Mouse (Mus musculus) heart, adult 8-10 months (tissue): ENCODE results near the gene Irak3. TPM values are rescaled to one million over a fixed set of nuclear protein-coding genes. Genes with fewer than 3 reads are reported as not detected.

Source experiments
- DNase-seq: peaks from one replicate; pipeline ENCODE4 v3.0.0; 2022; ENCODE audit warnings: low spot score
- total RNA-seq, 4 experiments: library from RNA; stranded (reverse); gene quantifications; 2 replicates each; pipeline ENCODE4 v1.2.4; 2022

The Irak3 gene
- total RNA-seq, 4 experiments from 2014 or later: 2.6 to 3.9 (median 3.0) TPM

DNA sequence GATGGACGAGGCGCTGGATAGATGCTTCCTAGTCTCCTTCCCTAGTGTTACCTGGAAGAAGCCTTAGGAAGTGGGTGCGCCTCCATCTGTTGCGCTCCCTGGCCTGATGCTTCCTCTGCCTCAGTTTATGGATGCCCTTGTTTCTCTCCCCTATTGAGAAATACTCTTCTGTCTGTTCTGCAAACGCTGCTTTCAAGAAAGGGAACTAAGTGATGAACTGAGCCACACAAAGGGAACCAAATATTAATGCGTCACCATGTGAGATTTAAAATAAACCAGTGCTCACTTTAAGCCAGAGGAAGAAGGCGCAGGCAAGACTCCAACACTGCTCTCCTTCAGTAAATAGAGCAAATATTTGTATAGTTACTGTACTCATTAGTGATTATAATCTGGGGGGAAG lies 38.4 kb downstream of the Irak3 start:
- peak; percentile 17 for DNase-seq

DNA sequence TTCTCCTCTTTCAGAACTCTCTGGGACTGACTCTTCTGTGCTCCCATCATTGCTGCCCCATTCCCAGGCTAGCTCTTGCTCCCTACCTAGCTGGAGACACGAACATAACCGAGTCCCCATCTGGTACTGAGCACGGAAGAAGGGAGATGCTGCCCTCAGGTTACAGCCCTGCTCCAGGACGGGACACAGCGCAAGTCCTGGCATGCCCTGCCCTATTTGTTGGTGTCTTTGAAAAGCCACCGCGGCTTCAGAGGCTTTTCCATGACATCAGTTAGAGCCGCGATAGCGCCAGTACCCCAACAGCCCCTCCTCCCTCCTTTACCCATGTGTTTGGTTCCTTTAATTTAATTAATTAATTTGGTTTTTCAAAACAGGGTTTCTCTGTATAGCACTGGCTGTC lies 39.1 kb downstream of the Irak3 start:
- no peak for DNase-seq

DNA sequence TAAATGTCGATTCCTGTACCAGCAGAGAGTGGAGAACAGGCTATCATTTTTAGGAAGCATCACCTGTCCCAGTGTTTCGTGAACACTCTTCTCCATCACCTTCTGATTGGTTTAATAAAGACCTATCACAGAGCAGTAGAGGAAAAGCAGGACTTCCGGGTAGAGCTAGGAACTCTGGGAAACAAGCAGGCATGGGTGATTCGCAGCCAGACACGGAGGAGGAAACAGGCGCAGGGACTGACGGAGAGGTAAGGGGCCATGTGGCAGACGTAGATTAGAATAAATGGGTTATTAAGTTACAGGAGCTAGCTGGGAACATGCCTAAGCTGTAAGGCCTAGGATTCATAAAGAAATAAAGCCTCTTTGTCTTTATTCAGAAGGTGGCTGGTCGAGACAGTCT lies 41.4 kb downstream of the Irak3 start:
- no peak for DNase-seq

DNA sequence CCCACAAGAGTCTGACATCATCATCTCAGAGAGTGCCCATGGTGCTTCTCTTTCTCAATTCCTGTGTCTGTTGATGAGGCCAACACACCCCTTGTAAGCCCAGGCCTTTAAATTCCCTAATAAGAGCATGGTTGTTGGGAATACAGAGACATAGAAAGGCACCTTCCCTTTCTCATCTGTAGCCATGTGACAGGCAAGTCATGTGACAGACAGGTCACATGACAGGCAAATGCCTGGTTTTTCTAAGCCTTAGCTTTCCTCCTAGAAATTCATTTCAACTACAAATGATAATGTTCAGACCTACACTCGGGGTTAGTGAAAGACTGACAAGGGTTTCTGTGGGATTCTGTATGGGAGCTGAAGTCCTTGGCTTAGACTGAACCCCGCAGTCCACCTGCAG lies 48.0 kb downstream of the Irak3 start:
- no peak for DNase-seq

DNA sequence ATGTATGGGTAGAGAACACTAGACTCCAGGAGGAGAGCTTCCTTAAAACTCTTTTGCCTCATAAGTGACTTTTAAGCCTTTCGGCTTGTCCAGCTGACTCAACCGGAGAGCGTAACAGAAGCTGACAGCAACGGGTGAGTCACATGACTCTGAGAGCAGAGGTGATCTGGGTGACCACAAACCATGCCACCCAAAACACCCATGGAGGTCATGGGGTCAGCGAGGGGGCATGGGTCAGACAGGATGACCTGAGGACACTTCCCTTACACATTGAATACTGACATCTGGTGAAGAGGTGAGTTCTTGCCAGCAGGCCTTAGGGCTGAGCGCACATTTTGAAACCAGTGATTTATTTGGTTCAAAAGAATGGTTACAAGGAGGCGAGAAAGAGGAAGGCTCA lies 50.3 kb downstream of the Irak3 start:
- no peak for DNase-seq

DNA sequence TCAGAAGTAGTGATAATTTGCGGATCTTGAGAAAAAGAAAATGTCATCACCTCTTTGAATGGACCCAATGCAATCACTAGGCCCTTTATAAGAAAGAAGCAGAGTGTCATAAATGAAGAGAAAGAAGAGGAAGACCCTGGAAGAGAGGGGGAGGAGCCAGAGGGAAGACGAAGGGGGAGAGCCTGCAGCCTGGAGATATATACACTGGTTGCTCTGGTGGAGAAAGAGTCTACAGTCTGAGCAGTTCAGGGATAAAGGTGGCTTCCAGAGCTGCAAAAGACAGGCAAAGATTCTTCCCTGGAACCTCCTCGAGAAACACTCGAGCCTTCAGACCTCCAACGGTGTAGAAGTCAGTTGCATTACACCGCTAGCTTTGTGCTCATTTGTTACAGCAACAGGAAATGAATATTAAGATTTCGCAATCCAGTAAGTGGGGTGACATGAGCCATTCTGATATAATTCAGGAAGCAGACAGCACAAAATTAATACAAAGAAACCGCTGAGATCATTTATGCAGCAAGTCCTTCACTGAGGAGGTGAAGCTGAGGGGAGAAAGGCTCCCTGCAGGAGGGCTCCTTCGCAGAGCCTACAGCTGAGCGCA lies 60.9 kb downstream of the Irak3 start:
- DNase-seq: no peak

DNA sequence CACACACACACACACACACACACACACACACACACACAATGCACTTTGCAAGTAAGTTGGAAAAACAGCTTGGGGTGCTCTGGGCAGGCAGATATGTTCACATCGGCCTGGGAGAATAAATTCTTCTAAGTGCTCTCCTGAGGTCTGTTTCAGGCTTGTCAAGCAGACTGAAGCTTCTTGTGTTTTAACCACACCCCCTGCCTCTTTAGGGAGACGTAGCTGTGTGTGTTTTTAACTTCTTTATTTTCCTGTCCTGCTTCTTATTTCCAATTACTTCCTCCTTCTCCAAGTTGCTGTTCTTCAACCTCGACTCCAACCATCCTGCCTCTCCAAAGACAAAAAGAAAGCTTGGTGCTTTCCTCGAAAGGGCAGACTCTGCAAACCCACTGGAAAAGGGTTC lies 61.7 kb downstream of the Irak3 start:
- DNase-seq: no peak

DNA sequence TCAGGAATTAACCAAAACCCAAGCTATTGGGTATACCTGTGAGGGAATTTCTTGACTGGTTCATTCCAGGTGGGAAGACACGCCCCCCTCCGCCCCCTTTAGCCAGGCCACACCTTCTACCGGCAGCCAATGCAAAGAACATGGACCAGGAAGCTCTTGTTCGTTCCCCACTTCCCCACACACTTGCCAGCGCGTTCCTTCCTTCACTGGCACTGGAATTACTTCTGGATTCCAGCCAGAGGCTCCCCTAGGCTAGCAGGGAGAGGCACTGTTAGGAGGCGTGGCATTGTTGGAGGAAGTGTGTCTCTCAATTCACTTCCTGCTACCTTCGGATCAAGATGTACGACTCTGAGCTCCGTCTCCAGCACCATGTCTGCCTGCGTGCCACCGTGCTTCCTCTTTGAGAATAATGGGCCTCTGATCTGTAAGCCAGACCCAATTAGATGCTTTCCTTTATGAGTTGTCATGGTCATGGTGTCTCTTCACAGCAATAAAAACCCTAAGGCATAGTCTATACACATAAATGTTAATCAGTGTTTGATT lies 65.8 kb downstream of the Irak3 start:
- DNase-seq: no peak

DNA sequence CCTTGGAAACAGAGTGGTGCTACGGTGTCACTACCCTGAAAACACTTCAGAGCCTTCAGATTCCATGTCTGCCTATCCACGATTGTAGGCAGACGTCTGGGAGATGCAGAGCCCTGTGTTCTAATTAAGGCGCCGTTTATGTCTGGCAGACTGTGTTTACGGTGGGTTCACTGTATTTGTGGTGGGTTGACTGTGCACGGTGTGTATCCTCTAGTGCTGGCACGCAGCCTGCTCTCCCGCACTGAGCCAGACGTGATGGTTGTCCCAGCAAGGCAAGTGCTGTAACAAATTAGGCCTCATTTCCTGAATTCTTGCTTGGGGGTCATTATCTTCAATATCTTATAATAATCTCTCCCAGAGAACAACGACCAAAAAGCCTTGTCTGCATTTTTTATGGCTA lies 68.2 kb downstream of the Irak3 start:
- DNase-seq: no peak

DNA sequence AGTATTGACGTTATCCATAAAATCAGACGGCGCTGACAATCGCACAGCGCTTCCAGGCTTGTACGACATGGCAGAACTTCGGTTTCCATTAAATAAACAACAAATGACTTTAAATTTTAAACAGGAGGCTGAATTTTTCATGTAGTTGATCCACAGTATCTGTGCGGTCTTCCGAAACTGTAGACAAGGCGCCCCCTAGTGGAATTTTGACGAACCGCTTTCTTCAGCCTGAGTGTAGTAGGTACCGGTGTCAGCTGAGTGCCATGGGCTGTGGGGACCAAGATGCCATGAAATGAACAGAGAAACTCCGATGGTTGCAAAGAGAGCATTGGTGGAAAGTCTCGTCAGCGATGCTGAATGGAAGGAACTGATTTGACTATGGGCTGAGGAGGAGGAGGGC lies 71.3 kb downstream of the Irak3 start:
- DNase-seq: no peak

DNA sequence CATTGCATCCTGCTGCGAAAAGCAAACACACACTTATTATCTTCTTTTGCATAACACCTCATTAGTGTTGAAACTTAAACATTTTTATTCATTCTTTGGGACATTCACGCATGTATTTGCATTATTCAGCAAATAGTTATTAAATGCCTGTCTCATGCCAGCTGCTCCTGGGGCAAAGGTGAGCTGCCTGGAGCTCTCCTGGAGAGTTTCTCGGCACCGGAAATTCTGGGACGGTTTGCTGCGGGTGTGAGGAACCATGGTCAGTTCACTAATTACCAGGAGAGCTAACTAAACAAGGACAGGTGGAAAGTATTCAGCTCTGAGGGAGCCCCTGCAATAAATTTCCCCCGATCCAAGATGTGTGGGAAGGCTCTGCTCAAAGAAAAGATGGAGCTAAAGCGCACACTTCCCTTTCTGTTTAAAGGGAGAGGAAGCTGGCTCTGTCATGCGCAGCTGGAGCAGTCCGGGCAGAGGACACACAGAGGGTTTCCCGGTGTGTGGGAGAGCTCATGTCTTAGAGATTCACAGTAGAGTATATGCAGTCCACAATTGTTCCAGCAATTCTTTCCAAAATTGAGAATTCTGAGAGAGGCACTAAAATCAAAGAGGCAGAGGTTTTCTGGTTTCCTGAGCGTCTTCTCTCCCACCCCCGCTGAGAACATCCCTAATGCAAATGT lies 73.2 kb downstream of the Irak3 start:
- DNase-seq: no peak

DNA sequence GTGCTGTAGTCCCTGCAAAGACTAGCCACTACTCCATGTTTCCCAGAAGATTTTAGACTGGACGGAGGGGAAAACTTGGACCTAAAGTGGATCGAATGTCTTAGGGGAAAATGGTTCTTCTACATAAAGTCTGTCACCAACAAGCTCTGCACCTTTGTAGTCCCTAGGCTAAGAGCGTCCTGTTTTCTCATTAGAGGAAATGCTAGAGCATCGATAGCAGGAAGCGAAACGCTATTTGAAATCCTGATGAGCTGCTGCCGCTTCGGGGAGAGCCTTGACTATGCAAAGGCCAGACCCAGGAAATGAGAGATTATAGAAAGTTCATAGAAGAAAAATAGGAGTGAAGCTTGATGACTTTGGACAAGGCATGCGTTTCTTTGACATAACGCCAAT lies 76.5 kb downstream of the Irak3 start:
- no peak for DNase-seq

DNA sequence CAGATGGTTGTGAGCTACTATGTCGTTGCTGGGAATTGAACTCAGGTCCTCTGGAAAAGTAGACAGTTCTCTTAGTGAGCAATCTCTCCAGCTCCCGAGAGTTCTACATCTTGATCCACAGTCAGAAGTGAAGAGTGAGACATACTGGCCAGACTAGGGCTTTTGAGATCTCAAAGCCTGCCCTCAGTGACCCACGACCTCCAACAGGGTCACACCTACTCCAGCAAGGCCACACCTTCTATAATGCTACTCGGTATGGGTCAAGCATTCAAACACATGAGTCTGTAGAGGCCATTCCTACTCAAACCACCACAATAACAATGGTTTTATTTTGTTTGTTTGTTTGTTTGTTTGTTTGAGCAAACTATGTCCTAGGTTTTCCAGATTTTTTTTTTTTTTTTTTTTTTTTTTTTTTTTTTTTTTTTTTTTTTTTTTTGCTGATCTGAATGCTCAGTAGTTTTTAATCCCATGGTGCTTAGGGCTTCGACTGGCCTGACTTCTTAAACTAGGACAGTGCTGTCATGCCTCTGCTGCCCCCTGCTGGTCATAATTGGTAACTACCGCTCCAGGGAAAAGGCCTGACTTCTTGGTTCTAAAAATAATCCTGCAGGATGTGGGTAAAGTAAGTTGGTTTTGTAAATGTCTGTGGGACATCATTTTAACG lies 77.0 kb downstream of the Irak3 start:
- peak; percentile 92 for DNase-seq

DNA sequence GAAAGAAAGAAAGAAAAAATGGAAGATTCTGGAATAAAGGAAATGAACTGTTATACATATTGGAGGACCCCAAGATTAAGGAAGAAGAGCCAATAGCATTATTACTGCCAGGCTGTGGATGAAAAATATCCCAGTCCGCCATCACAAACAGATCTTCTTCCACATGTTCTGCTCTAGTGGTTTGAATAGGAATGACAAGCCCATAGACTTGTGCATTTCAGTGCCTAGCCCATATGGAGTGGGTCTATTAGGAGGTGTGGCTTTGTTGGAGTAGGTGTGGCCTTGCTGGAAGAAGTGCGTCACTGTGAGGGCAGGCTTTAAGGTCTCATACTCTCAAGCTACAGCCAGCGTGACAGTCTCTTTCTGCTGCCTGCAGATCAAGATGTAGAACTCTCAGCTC lies 78.2 kb downstream of the Irak3 start:
- DNase-seq: no peak

DNA sequence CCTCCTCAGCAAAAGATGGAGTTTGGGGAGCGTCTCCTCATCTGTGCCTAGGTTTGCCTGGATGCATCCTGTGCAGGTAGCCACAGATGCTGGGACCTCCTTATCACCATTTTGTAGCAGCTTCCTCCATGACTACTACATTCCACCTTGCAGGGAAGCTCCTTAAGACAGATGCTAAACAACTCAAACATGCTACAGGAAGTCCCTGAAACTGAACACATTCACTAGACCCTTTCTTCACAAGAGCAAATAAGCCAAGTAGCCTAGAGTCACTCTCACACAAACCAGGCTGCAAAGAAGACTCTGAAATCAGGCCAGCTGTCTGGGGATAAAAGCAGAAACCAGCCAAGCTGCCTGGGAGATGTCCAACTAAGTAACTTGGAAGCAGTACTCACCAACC lies 86.7 kb downstream of the Irak3 start:
- DNase-seq: no peak

DNA sequence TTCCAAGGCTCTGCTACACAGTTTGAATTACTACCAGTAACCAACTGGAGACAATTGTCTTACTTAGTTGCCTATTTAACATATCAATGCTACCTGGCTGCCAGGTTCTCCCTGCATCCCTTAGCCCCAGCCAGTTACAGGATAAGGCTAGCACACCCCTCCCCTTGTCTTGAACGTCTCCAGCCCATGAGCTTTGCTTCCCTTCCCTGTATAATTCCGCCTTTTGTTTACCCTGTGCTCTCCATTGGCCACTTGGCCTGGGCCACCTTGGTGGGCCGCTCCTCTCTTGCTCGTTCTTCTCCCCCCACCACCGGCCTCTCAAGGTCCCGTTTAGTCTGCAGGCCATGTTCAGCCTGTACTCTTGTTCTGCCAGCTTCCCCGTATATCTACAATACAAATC lies 87.4 kb downstream of the Irak3 start:
- DNase-seq: no peak

DNA sequence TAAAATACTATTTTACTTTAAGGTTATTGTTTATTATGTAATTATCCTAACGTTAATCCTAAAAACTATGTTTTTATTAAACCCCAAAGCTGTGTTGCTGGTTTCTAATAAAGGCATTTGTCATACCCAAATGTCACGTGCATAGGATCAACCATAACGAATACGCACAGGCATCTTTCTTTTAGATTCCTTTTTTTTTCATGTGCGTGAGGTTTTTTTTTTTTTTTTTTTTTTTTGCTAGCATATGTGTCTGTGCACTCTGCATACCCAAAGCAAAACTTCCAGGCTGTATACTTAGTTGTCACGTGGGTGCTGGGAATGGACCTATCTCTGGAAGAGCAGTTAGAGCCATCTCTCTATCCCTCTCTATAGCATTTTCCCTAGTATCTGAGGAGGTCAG lies 88.0 kb downstream of the Irak3 start:
- DNase-seq: no peak

DNA sequence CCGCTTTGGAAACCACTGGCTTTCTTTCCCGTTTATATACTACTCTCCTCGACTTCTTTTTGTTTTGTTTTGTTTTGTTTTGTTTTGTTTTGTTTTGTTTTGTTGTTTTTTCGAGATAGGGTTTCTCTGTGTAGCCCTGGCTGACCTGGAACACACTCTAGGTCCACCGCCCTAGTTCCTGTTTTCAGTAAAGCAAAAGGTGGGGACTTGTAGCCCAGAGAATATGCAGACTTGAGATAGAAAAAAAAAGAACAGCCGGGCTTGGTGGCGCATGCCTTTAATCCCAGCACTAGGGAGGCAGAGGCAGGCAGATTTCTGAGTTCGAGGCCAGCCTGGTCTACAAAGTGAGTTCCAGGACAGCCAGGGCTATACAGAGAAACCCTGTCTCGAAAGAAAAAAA lies 88.4 kb downstream of the Irak3 start:
- peak; percentile 9 for DNase-seq

DNA sequence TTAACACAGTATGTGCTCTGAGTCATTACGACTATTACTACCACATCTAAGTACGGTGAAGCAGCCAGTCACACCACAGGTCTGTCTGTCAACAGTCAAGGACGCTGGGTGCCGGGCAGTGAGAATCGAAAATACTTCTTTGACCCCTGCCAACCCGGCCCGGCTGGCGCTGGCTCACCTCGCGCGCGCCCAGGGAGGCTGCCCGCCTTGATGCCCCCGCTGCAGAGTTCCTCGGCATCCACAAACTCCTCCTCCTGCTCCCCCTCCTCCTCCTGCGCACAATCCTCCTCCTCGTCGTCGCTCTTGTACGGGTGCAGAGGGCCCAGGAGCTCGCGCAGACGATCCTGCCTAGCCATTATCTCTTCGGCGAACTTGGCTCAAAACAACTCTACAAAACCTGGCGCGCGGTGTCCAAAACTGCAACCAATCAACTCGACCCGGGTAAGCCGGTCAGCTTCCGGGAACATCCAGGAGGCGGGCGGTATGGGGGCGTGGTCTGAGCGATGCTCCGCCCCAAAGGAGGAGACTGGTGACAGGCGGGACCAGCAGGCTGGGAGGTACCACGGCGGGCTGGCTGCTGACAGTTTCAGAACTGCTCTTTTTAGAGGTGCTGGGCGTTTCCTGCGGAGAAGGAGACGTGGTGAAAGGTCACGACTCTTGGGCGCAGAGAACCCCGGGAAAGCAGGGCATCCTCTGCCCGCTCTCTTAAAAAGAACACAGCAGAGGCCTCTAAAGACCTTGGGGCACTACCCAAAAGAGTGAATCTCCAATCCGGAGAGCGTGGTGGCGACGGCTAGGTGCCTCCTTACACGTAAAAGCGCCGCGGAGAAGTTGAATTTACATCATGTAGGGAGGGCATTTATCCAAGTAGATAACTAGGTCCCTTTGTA lies 89.2 kb downstream of the Irak3 start, which contains the start of gene Helb:
Gene Helb (minus strand): TSS at position 481 of the 890 bp plus-strand sequence.
- peak; percentile 99 for DNase-seq

DNA sequence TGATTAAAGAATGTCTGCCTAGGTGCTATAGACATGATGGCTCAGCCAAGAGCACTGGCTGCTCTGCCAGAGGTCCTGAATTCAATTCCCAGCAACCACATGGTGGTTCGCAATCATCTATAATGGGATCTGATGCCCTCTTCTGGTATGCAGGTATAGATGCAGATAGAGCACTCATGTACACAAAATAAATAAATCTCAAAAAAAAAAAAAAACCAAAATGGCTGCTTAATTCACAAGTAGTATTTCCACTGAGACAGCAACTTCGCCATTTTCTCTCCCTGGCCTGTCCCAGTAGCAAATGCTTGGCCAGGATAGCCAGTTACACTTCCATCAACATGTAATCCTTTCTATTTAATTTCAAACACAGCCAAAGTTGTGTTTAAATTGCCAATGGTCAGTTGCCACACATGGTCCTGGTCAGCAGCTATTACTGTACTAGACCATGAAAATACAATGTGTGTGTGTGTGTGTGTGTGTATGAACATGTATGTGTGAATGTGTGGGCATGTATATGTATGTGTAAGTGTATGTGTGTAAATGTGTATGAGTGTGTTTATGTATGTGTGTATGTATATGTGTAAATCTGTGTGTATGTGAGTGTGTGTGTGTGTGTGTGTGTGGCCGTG lies 90.1 kb downstream of the Irak3 start:
- DNase-seq: no peak

DNA sequence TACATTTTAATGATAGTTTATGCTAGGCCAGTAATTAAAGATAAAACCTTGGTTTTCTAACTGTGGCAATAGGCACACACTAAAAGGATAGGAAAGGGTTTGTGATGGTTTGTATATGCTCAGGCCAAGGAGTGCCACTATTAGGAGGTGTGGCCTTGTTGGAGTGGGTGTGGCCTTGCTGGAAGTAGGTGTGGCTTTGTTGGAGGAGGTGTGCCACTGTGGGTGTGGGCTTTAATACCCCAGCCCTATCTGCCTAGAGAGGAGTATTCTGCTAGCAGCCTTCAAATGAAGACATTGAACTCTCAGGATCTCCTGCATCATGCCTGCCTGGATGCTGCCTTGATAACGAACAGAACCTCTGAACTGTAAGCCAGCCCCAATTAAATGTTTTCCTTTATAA lies 101.1 kb downstream of the Irak3 start:
- no peak for DNase-seq
